In genomic region chr19:5069486-5069885, GRCm38 (mm10) we compare ENCODE assay signal across 11 mouse cellular contexts. TPM values are rescaled to one million over a fixed set of nuclear protein-coding genes. Genes with fewer than 3 reads are reported as not detected.
DNase-seq lines count a peak whose midpoint lies in the region; ATAC-seq lines count a peak whose summit lies in the region.
"Had no signal": no experiment of that assay in that cellular context is flagged by ENCODE, and none has a peak within 500 bp of the region (broad histone marks: within the 10 kb centered on the region; RNA-seq: fewer than 3 reads in every experiment).

No protein-coding gene starts in this region.

- intact Hi-C loops in left cerebral cortex, postnatal 4 days (cut with DNase I): no loop called here

- no peak overlapping the region for H3K27ac ChIP-seq in heart, embryonic 15.5 days
- H3K27ac ChIP-seq in brown adipose tissue, adult 24 weeks (replicated peaks; ENCODE audit: low read depth, low read length): no peak overlapping the region
- H3K27ac ChIP-seq in embryonic facial prominence, embryonic 13.5 days: peak overlapping the region; percentile 99
- H3K27ac ChIP-seq in limb, embryonic 11.5 days (replicated peaks; ENCODE audit: low read depth, low read length): 0 out of 2 replicates have a peak overlapping the region, but pooled peaks have one; percentile 98

- DNase-seq in heart, adult 9 months (ENCODE audit: low spot score in 2 of 2): no peak
- DNase-seq in limb, embryonic 11.5 days (ENCODE audit: low spot score): no peak
- DNase-seq in left cerebral cortex, postnatal 4 days: no peak
- DNase-seq in right cerebral cortex, postnatal 10 days (ENCODE audit: low spot score in 2 of 2): no peak
- DNase-seq: cerebellum, adult 2 months; kidney, postnatal 14 days; lung, adult 18-20 months had no signal

- peak overlapping the region; percentile 94 for H3K4me2 ChIP-seq in heart, embryonic 15.5 days
- H3K4me2 ChIP-seq in embryonic facial prominence, embryonic 13.5 days: peak overlapping the region; percentile 74
- peak overlapping the region; percentile 99 for H3K4me2 ChIP-seq in limb, embryonic 11.5 days (ENCODE audit: low read depth, severe bottlenecking)

- no peak overlapping the region for H3K9ac ChIP-seq in heart, embryonic 15.5 days
- H3K9ac ChIP-seq in embryonic facial prominence, embryonic 13.5 days: peak overlapping the region; percentile 93
- H3K9ac ChIP-seq in limb, embryonic 11.5 days (ENCODE audit: low read length): no peak overlapping the region; the same call in 1 of the 2 replicates

- H3K4me3 ChIP-seq in heart, embryonic 15.5 days: peak overlapping the region; percentile 49; the same call in 1 of the 2 replicates
- peak overlapping the region; percentile 28; the same call in 1 of the 2 replicates for H3K4me3 ChIP-seq in brown adipose tissue, adult 24 weeks (ENCODE audit: insufficient read depth, low read depth, low read length)
- peak overlapping the region; percentile 78 for H3K4me3 ChIP-seq in embryonic facial prominence, embryonic 13.5 days
- 0 out of 2 replicates have a peak overlapping the region, but pooled peaks have one; percentile 0 for H3K4me3 ChIP-seq in limb, embryonic 11.5 days (ENCODE audit: low read depth, low read length)

- H3K36me3 ChIP-seq in heart, embryonic 15.5 days: no peaks in the 10 kb centered on the region
- H3K36me3 ChIP-seq in embryonic facial prominence, embryonic 13.5 days: no peaks in the 10 kb centered on the region
- H3K36me3 ChIP-seq in limb, embryonic 11.5 days (ENCODE audit: control insufficient read depth, insufficient read depth, low read length): no peaks in the 10 kb centered on the region; the same call in 1 of the 2 replicates

- WGBS in heart, embryonic 15.5 days: 84% methylated on average over 5 of the region's 5 CpGs
- WGBS in embryonic facial prominence, embryonic 13.5 days: 82% methylated on average over 5 of the region's 5 CpGs
- 73% methylated on average over 5 of the region's 5 CpGs for WGBS in limb, embryonic 11.5 days

- ATAC-seq in heart, embryonic 15.5 days (replicated peaks; ENCODE audit: insufficient number of reproducible peaks, insufficient read depth, low FRiP score, low read depth): no peak
- no peak for ATAC-seq in embryonic facial prominence, embryonic 13.5 days (ENCODE audit: insufficient number of reproducible peaks, insufficient read depth, low FRiP score, low TSS enrichment, low read depth)
- ATAC-seq in limb, embryonic 11.5 days (ENCODE audit: insufficient number of reproducible peaks, low FRiP score, low TSS enrichment, low read depth): no peak

- peaks cover 59% of the 10 kb centered on the region for H3K4me1 ChIP-seq in heart, embryonic 15.5 days (replicated peaks)
- peaks cover 8% of the 10 kb centered on the region for H3K4me1 ChIP-seq in brown adipose tissue, adult 24 weeks (ENCODE audit: control insufficient read depth, insufficient read depth, insufficient read length, low read length)
- peaks cover 74% of the 10 kb centered on the region for H3K4me1 ChIP-seq in embryonic facial prominence, embryonic 13.5 days
- H3K4me1 ChIP-seq in limb, embryonic 11.5 days (ENCODE audit: control insufficient read depth, insufficient read depth, low read length): peaks cover 47% of the 10 kb centered on the region

- no peaks in the 10 kb centered on the region for H3K9me3 ChIP-seq in heart, embryonic 15.5 days (replicated peaks)
- no peaks in the 10 kb centered on the region for H3K9me3 ChIP-seq in embryonic facial prominence, embryonic 13.5 days
- no peaks in the 10 kb centered on the region for H3K9me3 ChIP-seq in limb, embryonic 11.5 days (ENCODE audit: control insufficient read depth, low read length)

- peaks cover 34% of the 10 kb centered on the region for H3K27me3 ChIP-seq in heart, embryonic 15.5 days
- H3K27me3 ChIP-seq in embryonic facial prominence, embryonic 13.5 days: peaks cover 10% of the 10 kb centered on the region
- H3K27me3 ChIP-seq in limb, embryonic 11.5 days (ENCODE audit: control insufficient read depth, insufficient read depth, low read length): 0 out of 2 replicates have a peak, but pooled peaks cover 2% of the 10 kb centered on the region

RNA-seq across cellular contexts. Expression of gene Cd248, which starts 1.6 kb away (rescaled TPM):
- polyA plus RNA-seq in heart, embryonic 15.5 days (2015; fragmentation: Nextera tagmentation; extraction: Ambion mirVana): 18.1 and 39.3 TPM in 2 replicates
- polyA plus RNA-seq in brown adipose tissue, adult 24 weeks (2012; ENCODE audit: insufficient read depth, insufficient read length, missing spikeins): 10.7 and 24.4 TPM in 2 replicates
- polyA plus RNA-seq in embryonic facial prominence, embryonic 13.5 days (2015; fragmentation: Nextera tagmentation; extraction: Ambion mirVana): 89.1 and 90.6 TPM in 2 replicates
- 41.1 and 45.6 TPM in 2 replicates for polyA plus RNA-seq in limb, embryonic 11.5 days (2014; fragmentation: Nextera tagmentation; extraction: Ambion mirVana)
- 10 to 100 TPM; 14.2 TPM for total RNA-seq in left cerebral cortex, postnatal 4 days (2021)
- total RNA-seq: neutrophil, adult 5-6 weeks had no signal

RNA-seq across cellular contexts. Expression of gene Tmem151a, which starts 15.8 kb away (rescaled TPM):
- polyA plus RNA-seq in heart, embryonic 15.5 days (2015; fragmentation: Nextera tagmentation; extraction: Ambion mirVana): 3.0 and 4.5 TPM in 2 replicates
- not detected in 2 replicates for polyA plus RNA-seq in brown adipose tissue, adult 24 weeks (2012; ENCODE audit: insufficient read depth, insufficient read length, missing spikeins)
- polyA plus RNA-seq in embryonic facial prominence, embryonic 13.5 days (2015; fragmentation: Nextera tagmentation; extraction: Ambion mirVana): 2.6 and 4.6 TPM in 2 replicates
- polyA plus RNA-seq in limb, embryonic 11.5 days (2014; fragmentation: Nextera tagmentation; extraction: Ambion mirVana): 1.1 and 2.2 TPM in 2 replicates
- 10 to 100 TPM; 47.7 to 55.3 TPM for total RNA-seq in left cerebral cortex, postnatal 4 days (2021)
- total RNA-seq: neutrophil, adult 5-6 weeks had no signal

RNA-seq across cellular contexts. Expression of gene Yif1a, which starts 18.9 kb away (rescaled TPM):
- 82.0 and 92.3 TPM in 2 replicates for polyA plus RNA-seq in heart, embryonic 15.5 days (2015; fragmentation: Nextera tagmentation; extraction: Ambion mirVana)
- 82.3 and 91.5 TPM in 2 replicates for polyA plus RNA-seq in brown adipose tissue, adult 24 weeks (2012; ENCODE audit: insufficient read depth, insufficient read length, missing spikeins)
- polyA plus RNA-seq in embryonic facial prominence, embryonic 13.5 days (2015; fragmentation: Nextera tagmentation; extraction: Ambion mirVana): 72.4 and 87.2 TPM in 2 replicates
- polyA plus RNA-seq in limb, embryonic 11.5 days (2014; fragmentation: Nextera tagmentation; extraction: Ambion mirVana): 68.5 and 71.2 TPM in 2 replicates
- total RNA-seq in left cerebral cortex, postnatal 4 days (2021): 10 to 100 TPM; 22.0 to 24.4 TPM

RNA-seq across cellular contexts. Expression of gene Rin1, which starts 19.2 kb away (rescaled TPM):
- 1.9 and 3.3 TPM in 2 replicates for polyA plus RNA-seq in heart, embryonic 15.5 days (2015; fragmentation: Nextera tagmentation; extraction: Ambion mirVana)
- not detected in 2 replicates for polyA plus RNA-seq in brown adipose tissue, adult 24 weeks (2012; ENCODE audit: insufficient read depth, insufficient read length, missing spikeins)
- 0.99 and 1.5 TPM in 2 replicates for polyA plus RNA-seq in embryonic facial prominence, embryonic 13.5 days (2015; fragmentation: Nextera tagmentation; extraction: Ambion mirVana)
- 1.3 and 1.6 TPM in 2 replicates for polyA plus RNA-seq in limb, embryonic 11.5 days (2014; fragmentation: Nextera tagmentation; extraction: Ambion mirVana)
- total RNA-seq in left cerebral cortex, postnatal 4 days (2021): 1 to 10 TPM; 3.9 to 7.1 TPM

RNA-seq across cellular contexts. Expression of gene Brms1, which starts 28.3 kb away (rescaled TPM):
- 23.0 and 31.9 TPM in 2 replicates for polyA plus RNA-seq in heart, embryonic 15.5 days (2015; fragmentation: Nextera tagmentation; extraction: Ambion mirVana)
- 9.8 and 15.1 TPM in 2 replicates for polyA plus RNA-seq in brown adipose tissue, adult 24 weeks (2012; ENCODE audit: insufficient read depth, insufficient read length, missing spikeins)
- 40.6 and 42.9 TPM in 2 replicates for polyA plus RNA-seq in embryonic facial prominence, embryonic 13.5 days (2015; fragmentation: Nextera tagmentation; extraction: Ambion mirVana)
- 52.6 and 61.2 TPM in 2 replicates for polyA plus RNA-seq in limb, embryonic 11.5 days (2014; fragmentation: Nextera tagmentation; extraction: Ambion mirVana)
- total RNA-seq in left cerebral cortex, postnatal 4 days (2021): 10 to 100 TPM; 14.5 to 15.5 TPM

Comparison
In these comparisons a context has a peak if more than half of its experiments do, and no peak if none do; other contexts are left out.
1. H3K27ac ChIP-seq: peak in embryonic facial prominence, embryonic 13.5 days (single experiment) and limb, embryonic 11.5 days (single experiment); none in heart, embryonic 15.5 days (single experiment) and brown adipose tissue, adult 24 weeks (single experiment).
2. H3K4me3 ChIP-seq: peak in every context shown above with its lines; median percentile 78 in embryonic facial prominence, embryonic 13.5 days; 49 in heart, embryonic 15.5 days; 28 in brown adipose tissue, adult 24 weeks; 0 in limb, embryonic 11.5 days.
3. Peak in every context shown above with its lines, with median percentiles within 50 percentile points of each other: H3K4me2 ChIP-seq.